Mouse (Mus musculus): Measurements from ENCODE around the gene Sult6b2. TPM values are rescaled to one million over a fixed set of nuclear protein-coding genes. Genes with fewer than 3 reads are reported as not detected.

Sult6b2 gene
- total and polyA plus RNA-seq, 2 experiments: not detected

DNA sequence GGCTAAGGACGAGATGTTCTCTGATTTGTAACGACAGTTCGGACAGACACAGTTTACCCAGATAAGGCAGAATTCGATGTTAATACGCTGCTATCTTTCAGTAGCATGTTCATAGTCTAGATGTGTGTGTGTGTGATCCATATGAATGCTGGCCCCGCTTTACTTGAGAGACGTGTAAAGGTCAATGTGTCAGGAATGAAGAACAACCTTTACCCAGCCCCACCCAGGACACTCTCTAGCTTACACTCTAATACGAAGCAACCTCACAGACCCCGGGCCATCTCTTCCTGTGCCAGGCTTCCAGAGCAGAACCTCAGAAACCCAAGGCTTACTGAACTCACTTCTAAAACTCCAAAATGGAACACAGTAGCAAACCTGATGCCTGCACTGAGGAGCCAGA is 5.5 kb downstream of the Sult6b2 start:
- Histone ChIP-seq H3K79me2 (ENCODE audit: control insufficient read depth, insufficient read depth, low read length) (no peaks in the 10 kb centered on the region), H3K9ac (ENCODE audit: low read depth, low read length) (no peak overlapping the region), H3K4me1 (ENCODE audit: control insufficient read depth, insufficient read depth, low read length) (peaks cover 9% of the 10 kb centered on the region; the same call in 1 of the 2 replicates), H3K36me3 (ENCODE audit: control insufficient read depth, insufficient read depth, low read length) (no peaks in the 10 kb centered on the region), H3K4me3 (ENCODE audit: insufficient read depth, low read depth, low read length) (no peak overlapping the region), H3K27me3 (ENCODE audit: control insufficient read depth, insufficient read depth, low read length) (no peaks in the 10 kb centered on the region), H3K27ac (replicated peaks; ENCODE audit: insufficient read depth, low read depth, low read length) (no peak overlapping the region)
- TF ChIP-seq CTCF (IDR thresholded peaks at IDR 0.05; ENCODE audit: low read depth, low read length) (no peak), POLR2A (IDR thresholded peaks at IDR 0.05; ENCODE audit: extremely low read depth, insufficient read depth, low read length) (no peak)
- WGBS: 91% methylated on average over 9 of the region's 9 CpGs
- no peak for DNase-seq (ENCODE audit: extremely low read depth, low read depth, low spot score)

DNA sequence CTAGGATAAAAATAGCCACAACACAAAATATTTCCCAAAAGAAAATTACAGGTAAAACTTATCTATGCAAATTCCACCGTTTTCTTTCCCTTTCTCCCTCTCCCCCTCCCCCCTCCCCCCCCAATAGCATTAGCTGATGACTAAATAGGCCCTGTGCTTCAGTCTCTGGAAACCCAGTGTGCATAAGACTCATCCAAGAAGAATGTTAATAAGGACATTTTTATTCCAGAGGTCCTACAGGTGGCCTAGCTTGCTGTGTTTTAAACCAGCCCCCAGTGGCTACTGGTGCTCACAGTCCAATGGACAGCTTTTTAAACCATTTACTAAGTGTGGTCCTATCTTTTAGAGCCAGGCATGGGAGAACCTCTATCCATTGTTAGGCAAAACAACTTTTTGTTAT is 6.3 kb downstream of the Sult6b2 start:
- Histone ChIP-seq H3K79me2 (ENCODE audit: control insufficient read depth, insufficient read depth, low read length) (no peaks in the 10 kb centered on the region), H3K9ac (ENCODE audit: low read depth, low read length) (no peak overlapping the region), H3K27me3 (ENCODE audit: control insufficient read depth, insufficient read depth, low read length) (no peaks in the 10 kb centered on the region), H3K4me3 (ENCODE audit: insufficient read depth, low read depth, low read length) (no peak overlapping the region), H3K36me3 (ENCODE audit: control insufficient read depth, insufficient read depth, low read length) (no peaks in the 10 kb centered on the region), H3K27ac (replicated peaks; ENCODE audit: insufficient read depth, low read depth, low read length) (no peak overlapping the region), H3K4me1 (ENCODE audit: control insufficient read depth, insufficient read depth, low read length) (peaks cover 6% of the 10 kb centered on the region; the same call in 1 of the 2 replicates)
- 72% methylated on average over 1 of the region's 1 CpGs for WGBS
- no peak for DNase-seq (ENCODE audit: extremely low read depth, low read depth, low spot score)
- TF ChIP-seq CTCF (IDR thresholded peaks at IDR 0.05; ENCODE audit: low read depth, low read length): no peak
- no peak for TF ChIP-seq POLR2A (IDR thresholded peaks at IDR 0.05; ENCODE audit: extremely low read depth, insufficient read depth, low read length)

DNA sequence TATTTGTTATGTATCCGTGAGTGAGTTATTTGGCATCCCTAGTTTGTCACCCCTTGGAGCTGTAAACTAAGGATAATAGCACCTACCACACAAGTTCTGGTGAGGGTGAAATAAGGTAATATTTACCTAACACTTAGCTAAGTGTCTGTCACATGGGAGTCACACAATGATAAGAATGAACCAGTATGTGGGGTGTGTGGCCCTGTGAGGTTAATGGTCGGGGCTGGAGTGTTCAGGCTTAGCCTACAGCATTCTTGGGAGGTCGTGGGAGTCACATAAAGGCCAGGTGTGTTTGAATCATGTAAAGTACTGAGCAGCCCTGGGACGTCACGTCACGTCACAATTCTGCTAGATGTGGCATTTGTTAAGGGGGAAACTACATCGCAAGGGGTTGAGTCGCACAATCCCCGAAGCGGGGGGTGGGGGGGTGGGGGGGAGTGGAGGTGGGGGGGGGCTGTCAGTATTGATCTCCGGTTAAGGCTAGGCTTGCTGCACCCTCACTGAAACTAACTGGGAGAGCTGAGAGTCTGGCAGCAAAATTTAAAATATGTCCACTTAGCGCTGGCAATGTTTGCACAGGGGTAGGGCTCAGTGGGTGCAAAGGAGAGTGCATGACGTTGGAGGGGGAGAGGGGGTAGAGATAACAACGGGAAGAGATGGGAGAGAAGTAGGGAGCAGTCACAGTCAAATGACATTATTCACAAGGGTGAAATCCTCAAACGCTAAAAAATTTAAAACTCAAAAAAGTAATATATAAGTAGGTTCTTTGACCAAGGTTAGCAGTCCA is 8.5 kb downstream of the Sult6b2 start:
- Histone ChIP-seq H3K27ac (replicated peaks; ENCODE audit: insufficient read depth, low read depth, low read length) (no peak overlapping the region), H3K27me3 (ENCODE audit: control insufficient read depth, insufficient read depth, low read length) (no peaks in the 10 kb centered on the region), H3K4me1 (ENCODE audit: control insufficient read depth, insufficient read depth, low read length) (peaks cover 2% of the 10 kb centered on the region; the same call in 1 of the 2 replicates), H3K79me2 (ENCODE audit: control insufficient read depth, insufficient read depth, low read length) (no peaks in the 10 kb centered on the region), H3K36me3 (ENCODE audit: control insufficient read depth, insufficient read depth, low read length) (no peaks in the 10 kb centered on the region), H3K4me3 (ENCODE audit: insufficient read depth, low read depth, low read length) (no peak overlapping the region), H3K9ac (ENCODE audit: low read depth, low read length) (no peak overlapping the region)
- TF ChIP-seq POLR2A (IDR thresholded peaks at IDR 0.05; ENCODE audit: extremely low read depth, insufficient read depth, low read length) (no peak), CTCF (IDR thresholded peaks at IDR 0.05; ENCODE audit: low read depth, low read length) (no peak)
- 51% methylated on average over 15 of the region's 15 CpGs for WGBS
- no peak for DNase-seq (ENCODE audit: extremely low read depth, low read depth, low spot score)

DNA sequence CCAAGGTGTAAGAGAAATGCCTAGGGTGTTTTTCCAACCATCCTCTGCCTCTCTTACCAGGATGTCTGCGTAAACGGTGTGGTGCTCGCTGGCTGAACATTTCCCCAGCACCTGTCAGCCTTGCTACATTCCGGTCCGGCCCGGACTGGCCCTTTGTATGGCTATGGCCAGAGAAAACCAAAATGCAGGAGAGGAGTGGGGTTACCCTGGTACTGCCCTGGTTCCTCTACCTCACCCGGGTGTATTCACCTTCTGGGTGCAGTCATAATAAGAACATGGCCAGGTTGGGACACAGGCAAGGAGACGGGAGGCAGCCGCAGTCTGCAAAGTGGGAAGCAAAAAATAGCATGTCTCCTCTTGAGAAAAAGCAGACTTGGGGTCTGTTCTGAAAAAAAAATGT is 9.2 kb downstream of the Sult6b2 start:
- 90% methylated on average over 9 of the region's 9 CpGs for WGBS
- Histone ChIP-seq H3K4me1 (ENCODE audit: control insufficient read depth, insufficient read depth, low read length) (peaks cover 2% of the 10 kb centered on the region; the same call in 1 of the 2 replicates), H3K36me3 (ENCODE audit: control insufficient read depth, insufficient read depth, low read length) (no peaks in the 10 kb centered on the region)

DNA sequence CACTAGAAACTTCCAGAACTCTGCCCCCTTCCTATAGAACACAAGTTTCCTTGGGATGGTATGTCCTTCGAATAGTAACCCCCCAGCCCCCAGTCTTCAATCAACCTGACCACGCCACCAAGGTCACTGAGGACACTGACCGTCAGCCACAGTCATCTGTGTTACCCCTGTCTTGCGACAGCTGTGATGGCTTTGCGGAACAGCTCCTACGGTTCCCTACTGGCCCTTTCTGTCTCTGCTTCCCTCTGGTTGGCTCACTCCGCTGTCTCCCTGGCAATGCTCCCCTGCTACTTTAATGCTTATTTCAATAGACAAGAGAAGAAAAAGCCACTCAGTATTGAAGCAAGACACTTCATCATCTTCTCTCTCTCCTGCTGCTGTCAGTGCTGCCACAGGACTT is 10.8 kb downstream of the Sult6b2 start:
- H3K4me1 ChIP-seq (ENCODE audit: control insufficient read depth, insufficient read depth, low read length): peaks cover 2% of the 10 kb centered on the region; the same call in 1 of the 2 replicates
- H3K27me3 ChIP-seq (ENCODE audit: control insufficient read depth, insufficient read depth, low read length): no peaks in the 10 kb centered on the region
- no peak overlapping the region for H3K4me3 ChIP-seq (ENCODE audit: insufficient read depth, low read depth, low read length)
- DNase-seq (ENCODE audit: extremely low read depth, low read depth, low spot score): no peak
- no peaks in the 10 kb centered on the region for H3K36me3 ChIP-seq (ENCODE audit: control insufficient read depth, insufficient read depth, low read length)
- no peaks in the 10 kb centered on the region for H3K79me2 ChIP-seq (ENCODE audit: control insufficient read depth, insufficient read depth, low read length)
- WGBS: 56% methylated on average over 7 of the region's 7 CpGs
- H3K9ac ChIP-seq (ENCODE audit: low read depth, low read length): no peak overlapping the region
- no peak overlapping the region for H3K27ac ChIP-seq (replicated peaks; ENCODE audit: insufficient read depth, low read depth, low read length)
- no peak for TF ChIP-seq POLR2A (IDR thresholded peaks at IDR 0.05; ENCODE audit: extremely low read depth, insufficient read depth, low read length)
- TF ChIP-seq CTCF (IDR thresholded peaks at IDR 0.05; ENCODE audit: low read depth, low read length): no peak

More for the DNA sequence above, 9.2 kb downstream of the Sult6b2 start:
- H3K9ac ChIP-seq (ENCODE audit: low read depth, low read length): no peak overlapping the region
- H3K4me3 ChIP-seq (ENCODE audit: insufficient read depth, low read depth, low read length): no peak overlapping the region
- no peak for TF ChIP-seq CTCF (IDR thresholded peaks at IDR 0.05; ENCODE audit: low read depth, low read length)
- TF ChIP-seq POLR2A (IDR thresholded peaks at IDR 0.05; ENCODE audit: extremely low read depth, insufficient read depth, low read length): no peak
- DNase-seq (ENCODE audit: extremely low read depth, low read depth, low spot score): no peak
- no peaks in the 10 kb centered on the region for H3K79me2 ChIP-seq (ENCODE audit: control insufficient read depth, insufficient read depth, low read length)
- no peak overlapping the region for H3K27ac ChIP-seq (replicated peaks; ENCODE audit: insufficient read depth, low read depth, low read length)
- no peaks in the 10 kb centered on the region for H3K27me3 ChIP-seq (ENCODE audit: control insufficient read depth, insufficient read depth, low read length)

Measured in liver, adult 2 months (tissue).